Mouse (Mus musculus): ENCODE results near the gene Gtdc1.

Gene Gtdc1

GRCm38 (mm10) chr2:44927482-44927811, at the start of gene Gtdc1:
Gene Gtdc1 (minus strand): TSS chr2:44927657.
- no peak for DNase-seq (ENCODE audit: low spot score in 2 of 2)

- DNase-seq (ENCODE audit: low spot score in 2 of 2) = no peak
Measured at GRCm38 (mm10) chr2:44977051-44977450, 49.6 kb upstream of the Gtdc1 start.

DNA sequence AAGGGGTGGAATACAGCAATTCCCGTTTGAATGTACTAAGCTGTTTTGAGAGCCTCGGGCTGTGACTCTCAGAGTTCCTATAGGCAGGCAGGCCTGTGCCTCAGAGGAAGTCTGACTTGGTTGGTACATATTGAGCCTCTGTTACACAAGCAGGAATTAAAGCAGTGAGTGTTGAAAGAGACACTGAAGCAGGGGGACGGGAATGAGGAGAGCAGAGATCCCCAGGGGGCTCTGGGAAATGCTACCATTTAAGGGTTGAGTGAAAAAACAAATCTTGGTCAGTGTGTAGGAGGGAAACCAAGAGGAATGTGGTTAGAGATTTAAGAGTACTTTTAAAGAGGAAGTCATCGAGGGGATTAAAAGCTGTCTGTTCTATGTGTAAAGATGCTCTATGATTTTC, 49.0 kb upstream of the Gtdc1 start:
- DNase-seq (ENCODE audit: low spot score in 2 of 2) = no peak

- DNase-seq (ENCODE audit: low spot score in 2 of 2) = no peak
Measured at GRCm38 (mm10) chr2:44973828-44974227, 46.4 kb upstream of the Gtdc1 start.

DNA sequence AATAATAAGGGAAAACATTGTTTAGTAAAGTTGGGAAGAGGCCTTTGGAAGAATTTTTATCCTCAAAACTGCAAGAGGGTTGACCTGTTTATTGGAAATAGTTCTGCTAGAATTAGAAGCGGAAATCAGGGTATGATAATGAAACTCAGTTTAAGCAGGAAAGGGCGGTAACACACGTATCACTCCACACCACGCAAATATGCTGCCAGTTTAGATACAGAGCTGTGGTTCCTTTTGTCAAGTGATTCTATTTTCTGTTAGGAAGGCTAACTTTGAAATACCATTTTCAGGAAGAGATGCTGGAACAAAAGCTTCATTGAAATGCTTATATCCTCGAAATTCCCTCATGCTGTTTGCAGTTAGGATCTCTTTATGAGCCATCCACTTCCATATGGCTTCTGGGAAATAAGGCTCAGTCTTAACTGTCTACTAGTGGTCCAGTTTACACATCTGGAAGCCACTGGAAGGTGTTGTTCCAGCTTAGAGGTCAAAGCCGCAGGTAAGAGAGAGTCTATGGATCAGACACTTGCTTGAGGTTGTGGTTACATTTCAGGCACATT, 42.7 kb upstream of the Gtdc1 start:
- DNase-seq (ENCODE audit: low spot score in 2 of 2) = no peak

DNA sequence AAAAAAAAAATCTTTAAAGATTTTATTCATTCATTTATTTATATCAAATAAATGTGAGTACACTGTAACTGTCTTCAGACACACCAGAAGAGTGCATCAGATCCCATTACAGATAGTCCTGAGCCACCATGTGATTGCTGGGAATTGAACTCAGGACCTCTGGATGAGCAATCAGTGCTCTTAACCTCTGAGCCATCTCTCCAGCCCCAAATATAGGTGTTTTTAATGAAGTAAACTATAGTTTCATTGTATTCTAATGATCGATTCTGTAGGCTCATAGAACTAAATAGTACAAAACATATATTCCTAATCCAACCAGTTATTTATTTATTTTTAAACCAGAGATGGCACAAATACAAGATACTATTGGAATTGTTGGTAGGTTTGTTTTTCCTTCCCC, 42.2 kb upstream of the Gtdc1 start:
- DNase-seq (ENCODE audit: low spot score in 2 of 2) = no peak

GRCm38 (mm10) chr2:44969226-44969625, 41.8 kb upstream of the Gtdc1 start:
- no peak for DNase-seq (ENCODE audit: low spot score in 2 of 2)

DNA sequence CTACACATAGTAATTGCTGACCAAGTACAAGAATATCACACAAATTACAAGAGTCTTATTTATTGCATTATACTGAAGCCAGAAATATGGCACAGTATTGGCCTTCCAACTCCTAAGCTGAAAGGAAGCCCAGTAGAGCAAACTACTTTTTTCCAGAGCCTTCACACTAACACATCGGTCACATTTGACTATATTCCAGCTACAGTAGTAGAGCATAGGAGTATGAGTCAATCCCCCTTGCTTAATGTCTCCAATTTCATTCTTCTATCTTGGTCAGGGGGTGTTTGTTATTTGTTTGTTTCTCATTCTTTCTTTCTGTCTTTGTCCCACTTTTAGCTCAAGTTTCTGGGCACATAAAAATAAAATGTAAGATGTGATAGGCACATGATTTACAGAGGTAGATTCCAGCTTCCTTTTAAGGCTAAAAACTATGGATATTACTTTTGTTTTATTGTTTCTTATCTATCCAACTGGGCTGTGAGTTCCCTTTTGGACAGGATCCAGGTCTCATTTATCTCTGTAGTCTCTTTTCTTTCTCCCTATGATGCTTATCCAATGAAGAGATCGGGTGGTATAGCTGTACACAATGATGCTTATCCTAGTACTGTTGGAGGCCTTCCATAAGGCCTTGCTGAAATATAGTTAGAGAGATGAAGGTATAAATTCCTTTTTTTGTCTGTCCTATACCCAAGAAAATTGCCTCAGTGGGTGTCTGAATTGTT, 38.5 kb upstream of the Gtdc1 start:
- DNase-seq (ENCODE audit: low spot score in 2 of 2) = no peak

DNA sequence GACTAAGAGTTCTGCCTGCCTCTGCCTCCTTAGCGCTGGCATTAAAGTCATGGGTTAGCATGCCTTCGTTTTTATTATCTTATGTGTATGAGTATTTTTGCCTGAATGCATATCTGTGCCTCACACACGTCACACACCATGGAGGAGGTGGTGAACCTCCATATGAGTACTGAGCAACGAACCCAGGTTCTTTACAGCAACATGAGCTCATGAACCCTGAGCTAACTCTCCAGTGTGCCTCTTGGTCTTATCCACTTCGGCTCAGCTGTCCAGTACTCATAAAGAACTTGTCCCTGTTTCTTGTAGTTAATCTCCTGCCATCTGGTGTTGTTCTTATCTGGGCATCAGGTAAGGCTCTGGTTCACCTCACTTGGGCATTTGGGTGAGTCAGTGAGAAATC, 35.2 kb upstream of the Gtdc1 start:
- DNase-seq (ENCODE audit: low spot score in 2 of 2) = no peak

- DNase-seq (ENCODE audit: low spot score in 2 of 2) = no peak
Measured at GRCm38 (mm10) chr2:44961192-44961591, 33.7 kb upstream of the Gtdc1 start.

- no peak for DNase-seq (ENCODE audit: low spot score in 2 of 2)
Measured at GRCm38 (mm10) chr2:44960561-44960960, 33.1 kb upstream of the Gtdc1 start.

DNA sequence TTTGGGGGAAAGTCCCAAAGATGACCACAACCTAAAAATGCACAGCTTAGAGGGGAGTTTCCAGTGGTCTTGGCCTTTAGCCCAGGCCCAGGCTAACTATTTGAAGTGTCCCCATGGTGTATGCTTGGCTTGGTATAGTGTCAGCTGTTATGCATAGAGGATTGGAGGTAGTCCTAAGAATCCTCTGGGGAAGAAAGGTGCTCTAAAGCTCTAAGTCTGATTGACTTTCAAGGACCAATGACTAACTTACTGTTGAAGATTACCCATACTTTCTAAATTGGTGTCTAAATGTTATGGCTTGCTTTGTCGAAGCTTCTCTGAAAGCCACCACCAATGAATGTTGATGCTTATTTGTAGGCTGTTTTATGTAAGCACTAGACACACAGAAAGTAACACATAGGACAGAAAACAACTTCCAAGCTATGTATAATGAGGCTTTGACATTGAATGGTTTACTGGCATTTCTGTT, 29.9 kb upstream of the Gtdc1 start:
- DNase-seq (ENCODE audit: low spot score in 2 of 2) = no peak

DNA sequence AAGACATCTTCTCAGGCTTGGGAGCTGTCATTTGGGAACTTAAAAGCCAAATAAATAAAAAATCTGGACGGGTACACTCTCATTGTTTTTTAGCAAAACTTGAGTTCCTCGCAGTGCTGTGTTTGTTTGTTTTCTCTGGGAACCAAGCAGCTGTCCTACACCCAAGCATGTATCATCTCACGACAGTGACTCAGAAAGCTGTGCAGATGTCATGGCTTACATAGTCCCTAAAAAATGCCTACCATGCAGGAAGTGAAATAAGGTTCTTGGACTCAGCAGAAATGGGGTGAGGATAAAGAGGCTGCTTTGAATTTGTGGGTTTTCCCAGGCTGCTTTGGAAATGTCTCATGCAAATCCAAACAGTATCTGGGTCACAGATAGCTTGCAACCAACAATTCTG, 28.8 kb upstream of the Gtdc1 start:
- DNase-seq (ENCODE audit: low spot score in 2 of 2) = no peak

DNA sequence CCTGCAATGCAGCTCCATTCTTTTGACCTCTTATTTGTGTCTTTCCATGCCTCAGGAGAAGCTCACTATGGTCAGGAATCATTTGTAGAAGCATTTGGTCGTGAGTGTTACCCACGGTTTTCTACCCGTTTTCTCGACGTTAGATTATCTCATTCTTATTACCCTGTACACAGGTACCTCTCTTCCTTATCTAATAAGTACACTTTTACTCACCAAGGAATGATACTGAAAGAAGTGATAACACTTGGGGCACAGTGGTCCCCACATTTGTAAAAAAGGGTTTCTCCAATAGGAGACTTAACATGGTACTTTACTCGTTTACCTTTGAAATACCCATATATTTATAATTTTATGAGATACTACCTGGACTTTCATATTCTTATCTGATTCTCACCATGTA, 28.0 kb upstream of the Gtdc1 start:
- DNase-seq (ENCODE audit: low spot score in 2 of 2) = no peak

DNA sequence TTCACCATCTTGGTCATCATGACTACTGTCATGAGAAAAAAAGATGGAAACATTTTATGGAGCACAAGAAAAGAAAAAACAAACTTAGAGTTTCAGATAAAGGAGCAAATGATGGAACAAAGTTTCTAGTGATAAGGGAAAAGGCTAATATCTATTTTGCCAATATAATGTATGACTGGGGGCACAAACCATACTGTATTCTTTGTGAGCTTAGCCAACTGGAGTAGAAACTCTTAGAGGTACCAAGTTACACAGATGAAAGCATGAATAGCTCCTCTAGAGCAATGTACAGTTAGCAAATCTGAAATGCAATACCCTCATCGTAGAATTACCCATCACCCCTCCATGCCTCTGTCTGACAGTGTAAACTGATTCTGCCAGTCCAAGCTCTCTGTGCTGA, 26.7 kb upstream of the Gtdc1 start:
- DNase-seq (ENCODE audit: low spot score in 2 of 2) = no peak

- DNase-seq (ENCODE audit: low spot score in 2 of 2) = no peak
Measured at GRCm38 (mm10) chr2:44952830-44953422, 25.5 kb upstream of the Gtdc1 start.

DNA sequence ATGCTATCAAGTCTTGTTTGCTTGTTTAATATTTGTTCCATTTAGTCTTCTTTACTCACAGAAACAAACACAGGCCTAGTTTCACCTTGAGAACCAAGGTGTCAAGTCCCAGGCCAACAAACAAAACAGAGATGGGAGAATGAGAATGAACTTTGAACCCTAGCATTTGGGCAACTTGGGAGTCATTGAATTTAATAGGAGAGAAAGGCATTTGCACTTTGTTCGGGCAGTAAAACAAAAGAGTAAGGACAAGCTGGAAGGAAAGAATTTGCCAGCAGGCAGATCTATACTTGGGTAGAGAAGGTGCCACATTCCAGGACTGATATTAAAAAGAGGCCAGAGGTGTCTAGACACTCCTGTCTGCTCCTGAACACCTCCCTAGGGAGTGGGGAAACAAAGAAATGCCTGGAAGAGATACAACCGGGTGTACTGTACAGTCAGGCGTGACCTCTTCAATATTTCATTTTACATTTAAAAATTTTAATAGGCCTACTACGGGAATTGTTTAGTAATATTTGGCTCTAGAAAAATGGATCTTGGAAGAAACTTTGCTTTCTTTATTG, 24.3 kb upstream of the Gtdc1 start:
- no peak for DNase-seq (ENCODE audit: low spot score in 2 of 2)

GRCm38 (mm10) chr2:44944689-44945088, 17.2 kb upstream of the Gtdc1 start:
- no peak for DNase-seq (ENCODE audit: low spot score in 2 of 2)

DNA sequence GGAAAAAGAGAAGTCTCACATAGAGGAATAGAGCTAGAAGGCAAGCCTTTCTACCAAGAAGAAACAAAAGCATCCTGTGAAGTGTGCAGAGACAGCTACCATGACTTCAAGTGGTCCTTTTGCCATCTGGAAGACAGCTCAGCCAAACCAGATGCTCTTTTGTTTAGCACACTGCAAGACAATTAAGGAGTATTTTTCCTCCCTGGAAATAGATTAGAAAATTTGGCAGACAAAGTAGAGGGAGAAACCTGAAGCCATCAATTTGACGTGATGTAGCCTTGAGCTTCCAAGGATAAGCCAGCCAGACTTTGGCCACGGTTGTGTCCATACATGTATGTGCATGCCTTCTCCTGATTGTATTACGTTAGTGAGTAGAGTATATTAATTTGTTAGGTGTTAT, 3.5 kb upstream of the Gtdc1 start:
- no peak for DNase-seq (ENCODE audit: low spot score in 2 of 2)

GRCm38 (mm10) chr2:44928631-44929030, 1.2 kb upstream of the Gtdc1 start:
- no peak for DNase-seq (ENCODE audit: low spot score in 2 of 2)

DNA sequence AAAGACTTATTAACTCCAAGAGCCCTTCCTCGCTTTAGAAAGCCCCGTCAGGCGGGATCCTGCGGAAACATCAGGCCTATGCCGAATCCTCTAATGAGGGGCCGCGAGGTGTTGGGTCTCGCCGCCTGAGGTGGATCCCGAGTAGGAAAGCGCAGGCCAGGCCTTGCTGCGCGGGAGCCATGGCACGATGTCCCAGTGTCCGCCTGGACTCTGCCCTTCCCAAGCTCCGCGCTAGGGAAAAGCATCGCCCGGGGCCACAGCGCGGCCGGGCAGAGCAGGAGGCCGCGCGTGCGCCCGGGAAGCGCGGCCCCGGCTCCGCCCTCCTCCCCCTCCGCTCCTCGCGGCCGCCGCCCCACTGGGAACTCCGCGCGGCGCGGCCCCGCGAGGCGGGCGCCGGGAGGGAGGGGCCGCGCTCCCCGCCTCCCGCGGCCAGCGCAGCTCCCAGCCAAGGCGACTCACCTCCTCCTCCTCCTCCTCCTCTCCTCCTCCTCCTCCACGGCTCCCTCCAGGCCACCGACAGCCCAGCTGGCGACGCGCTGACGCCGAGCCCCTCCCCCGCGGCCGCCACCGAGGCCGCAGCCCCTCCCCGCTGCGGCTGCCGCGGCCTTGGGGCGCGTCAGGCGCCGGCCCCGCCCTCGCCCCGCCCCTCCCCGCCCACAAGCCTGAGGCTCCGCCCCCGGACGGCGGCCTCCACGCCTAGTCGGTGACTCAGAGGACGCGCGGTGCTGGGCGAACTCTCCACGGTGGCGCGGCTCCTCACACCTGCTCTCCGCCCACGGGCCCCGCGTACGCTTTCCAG, 575 bp downstream of the Gtdc1 start:
- DNase-seq (ENCODE audit: low spot score in 2 of 2) = peak; percentile 92 to 94

DNA sequence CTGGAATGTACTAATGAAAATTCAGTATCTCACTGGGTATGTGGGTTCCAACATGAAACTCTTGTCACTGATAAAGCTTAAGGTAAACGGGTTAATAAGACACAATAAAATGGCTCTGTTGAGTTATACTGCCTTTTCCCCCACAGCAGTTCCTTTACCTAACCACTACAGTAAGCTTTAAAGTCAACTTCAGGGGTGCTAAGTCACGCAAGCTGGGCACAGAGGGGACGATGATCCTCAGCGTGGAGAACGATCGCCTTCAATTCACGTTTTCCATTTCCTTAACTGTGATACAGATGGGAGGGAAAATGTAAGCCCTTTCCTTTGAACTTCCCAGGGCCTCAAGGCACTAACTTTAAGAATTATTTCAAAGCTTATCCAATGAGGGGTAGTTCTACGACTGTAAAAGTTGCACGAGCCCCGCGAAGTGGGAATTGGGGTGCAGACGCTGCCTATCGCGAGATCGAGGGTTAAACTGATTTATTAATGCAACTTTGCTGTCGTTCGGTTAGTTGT, 1.2 kb downstream of the Gtdc1 start:
- no peak for DNase-seq (ENCODE audit: low spot score in 2 of 2)

All from right cerebral cortex, postnatal 10 days (tissue).